Mouse (Mus musculus): ENCODE measurements around the gene Etv3.

DNA sequence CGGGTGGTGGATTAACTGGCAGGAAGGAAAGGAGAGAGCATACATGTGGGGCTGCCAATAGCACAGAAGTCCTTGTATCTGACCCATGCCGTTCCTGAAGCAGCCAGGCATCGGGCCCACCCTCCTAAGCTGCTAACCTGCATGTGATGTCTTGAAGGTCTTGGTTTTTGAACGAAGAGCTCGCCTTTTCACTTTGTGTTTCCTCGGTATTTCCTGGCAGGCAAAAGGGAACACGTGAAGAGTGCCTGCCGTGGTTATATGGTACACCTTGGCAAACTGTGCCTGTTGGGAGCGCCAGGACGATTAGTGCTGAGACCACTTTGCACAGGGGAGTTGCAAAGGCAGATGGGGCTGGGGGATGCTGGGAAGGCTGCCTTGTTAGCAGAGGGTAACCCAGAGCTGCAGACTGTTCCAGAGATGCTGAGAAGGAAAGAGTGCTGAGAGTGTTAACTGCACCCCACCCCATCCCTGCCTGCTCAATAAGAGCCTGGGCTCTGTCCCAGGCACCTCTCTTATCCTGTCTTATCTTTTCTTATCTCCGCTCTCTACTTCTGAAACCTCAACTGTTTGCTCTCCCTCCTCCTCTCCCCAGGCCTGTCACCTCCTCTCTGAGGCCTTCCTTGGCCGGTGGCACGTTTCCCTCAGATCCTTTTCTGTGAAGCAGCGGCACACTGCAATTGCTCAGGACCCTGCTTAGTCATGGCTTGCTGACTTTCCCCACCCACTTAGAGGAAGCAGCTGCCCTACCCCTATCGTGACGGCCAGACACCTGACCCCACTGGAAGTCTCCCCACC, 13.0 kb upstream of the Etv3 start:
- TF ChIP-seq MAX (IDR thresholded peaks at IDR 0.05; ENCODE audit: low read length) (0 out of 2 replicates have a peak, but pooled peaks have one; percentile 11), POLR2A (IDR thresholded peaks at IDR 0.05; ENCODE audit: low read depth, low read length) (0 out of 2 replicates have a peak, but pooled peaks have one; percentile 43), EP300 (IDR thresholded peaks at IDR 0.05; ENCODE audit: low read length) (peak; percentile 41; the same call in 1 of the 2 replicates), ZC3H11A (IDR thresholded peaks at IDR 0.05; ENCODE audit: low read depth, low read length) (no peak), CTCF (conservative IDR thresholded peaks at IDR 0.05 in 1 of 2, IDR thresholded peaks at IDR 0.05 in 1 of 2; ENCODE audit: low read depth in 2 of 2, low read length in 2 of 2) (no peak), POLR2AphosphoS2 (IDR thresholded peaks at IDR 0.05; ENCODE audit: low read depth, low read length) (no peak), MAFK (IDR thresholded peaks at IDR 0.05; ENCODE audit: insufficient replicate concordance, low read length) (0 out of 2 replicates have a peak, but pooled peaks have one; percentile 41), USF1 (IDR thresholded peaks at IDR 0.05; ENCODE audit: low read depth, low read length) (no peak), TBP (conservative IDR thresholded peaks at IDR 0.05; ENCODE audit: low read depth, low read length) (0 out of 2 replicates have a peak, but pooled peaks have one; percentile 56), TCF12 (IDR thresholded peaks at IDR 0.05; ENCODE audit: low read depth, low read length) (peak; percentile 69)
